8 mouse cellular contexts compared by ENCODE assay signal in genomic region chr4:10875407-10875806, GRCm38 (mm10). TPM values are rescaled to one million over a fixed set of nuclear protein-coding genes. Genes with fewer than 3 reads are reported as not detected.
DNase-seq lines count a peak whose midpoint lies in the region; ATAC-seq and TF ChIP-seq lines count a peak whose summit lies in the region.

No protein-coding gene starts in this region.

- peak overlapping the region; percentile 59 for H3K4me2 ChIP-seq in forebrain, embryonic 14.5 days (ENCODE audit: low read length)
- H3K4me2 ChIP-seq in kidney, embryonic 15.5 days, result peak overlapping the region; percentile 68
- H3K4me2 ChIP-seq in lung, postnatal 0 days (replicated peaks; ENCODE audit: low read depth, low read length), result peak overlapping the region; percentile 65
- H3K4me2 ChIP-seq in stomach, embryonic 15.5 days, result peak overlapping the region; percentile 64

- H3K4me3 ChIP-seq in testis, adult 2 months (ENCODE audit: control insufficient read depth, low read depth, low read length), result peak overlapping the region; percentile 87
- peak overlapping the region; percentile 90 for H3K4me3 ChIP-seq in forebrain, embryonic 14.5 days (ENCODE audit: low read depth, low read length)
- peak overlapping the region; percentile 86 for H3K4me3 ChIP-seq in kidney, embryonic 15.5 days (replicated peaks)
- peak overlapping the region; percentile 94 for H3K4me3 ChIP-seq in lung, postnatal 0 days (ENCODE audit: low read depth, low read length)
- H3K4me3 ChIP-seq in stomach, embryonic 15.5 days (replicated peaks), result peak overlapping the region; percentile 93

- no peaks in the 10 kb centered on the region for H3K27me3 ChIP-seq in testis, adult 2 months (ENCODE audit: control insufficient read depth, insufficient read depth, low read length)
- no peaks in the 10 kb centered on the region for H3K27me3 ChIP-seq in forebrain, embryonic 14.5 days (replicated peaks; ENCODE audit: control insufficient read depth, insufficient read depth, low read length)
- H3K27me3 ChIP-seq in kidney, embryonic 15.5 days, result no peaks in the 10 kb centered on the region
- no peaks in the 10 kb centered on the region for H3K27me3 ChIP-seq in lung, postnatal 0 days (replicated peaks; ENCODE audit: insufficient read depth, low read length)
- H3K27me3 ChIP-seq in stomach, embryonic 15.5 days (replicated peaks), result no peaks in the 10 kb centered on the region

- no peak for ATAC-seq in forebrain, embryonic 14.5 days
- ATAC-seq in kidney, embryonic 15.5 days (replicated peaks; ENCODE audit: low FRiP score), result no peak
- no peak for ATAC-seq in lung, postnatal 0 days
- no peak for ATAC-seq in stomach, embryonic 15.5 days (ENCODE audit: insufficient read depth, low FRiP score, low read depth)

- peak overlapping the region; percentile 29 for H3K27ac ChIP-seq in testis, adult 2 months (ENCODE audit: control insufficient read depth, insufficient read depth, low read depth, low read length)
- H3K27ac ChIP-seq in forebrain, embryonic 14.5 days (ENCODE audit: low read depth, low read length), result peak overlapping the region; percentile 99; the same call in 1 of the 2 replicates
- H3K27ac ChIP-seq in kidney, embryonic 15.5 days, result peak overlapping the region; percentile 98; the same call in 1 of the 2 replicates
- H3K27ac ChIP-seq in lung, postnatal 0 days (ENCODE audit: low read length), result no peak overlapping the region
- H3K27ac ChIP-seq in stomach, embryonic 15.5 days, result peak overlapping the region; percentile 99; the same call in 1 of the 2 replicates

- H3K4me1 ChIP-seq in testis, adult 2 months (ENCODE audit: control insufficient read depth, insufficient read depth, low read length), result peaks cover 5% of the 10 kb centered on the region
- peaks cover 5% of the 10 kb centered on the region; the same call in 1 of the 2 replicates for H3K4me1 ChIP-seq in forebrain, embryonic 14.5 days (ENCODE audit: control insufficient read depth, insufficient read depth, low read length)
- peaks cover 12% of the 10 kb centered on the region for H3K4me1 ChIP-seq in kidney, embryonic 15.5 days
- H3K4me1 ChIP-seq in lung, postnatal 0 days (ENCODE audit: insufficient read depth, low read depth, low read length), result 0 out of 2 replicates have a peak, but pooled peaks cover 3% of the 10 kb centered on the region
- H3K4me1 ChIP-seq in stomach, embryonic 15.5 days, result 0 out of 2 replicates have a peak, but pooled peaks cover 6% of the 10 kb centered on the region

- no peaks in the 10 kb centered on the region for H3K9me3 ChIP-seq in forebrain, embryonic 14.5 days (replicated peaks; ENCODE audit: control insufficient read depth, low read length)
- H3K9me3 ChIP-seq in kidney, embryonic 15.5 days (replicated peaks), result no peaks in the 10 kb centered on the region
- no peaks in the 10 kb centered on the region for H3K9me3 ChIP-seq in lung, postnatal 0 days (ENCODE audit: low read length)
- H3K9me3 ChIP-seq in stomach, embryonic 15.5 days, result no peaks in the 10 kb centered on the region

- H3K36me3 ChIP-seq in testis, adult 2 months (ENCODE audit: control insufficient read depth, insufficient read depth, low read length), result peaks cover 2% of the 10 kb centered on the region; the same call in 1 of the 2 replicates
- H3K36me3 ChIP-seq in forebrain, embryonic 14.5 days (ENCODE audit: control insufficient read depth, insufficient read depth, low read length), result 0 out of 2 replicates have a peak, but pooled peaks cover 2% of the 10 kb centered on the region
- H3K36me3 ChIP-seq in kidney, embryonic 15.5 days, result 0 out of 2 replicates have a peak, but pooled peaks cover 2% of the 10 kb centered on the region
- H3K36me3 ChIP-seq in lung, postnatal 0 days (ENCODE audit: insufficient read depth, low read length), result no peaks in the 10 kb centered on the region
- H3K36me3 ChIP-seq in stomach, embryonic 15.5 days, result no peaks in the 10 kb centered on the region

- H3K9ac ChIP-seq in forebrain, embryonic 14.5 days (ENCODE audit: low read length), result peak overlapping the region; percentile 89
- peak overlapping the region; percentile 77 for H3K9ac ChIP-seq in kidney, embryonic 15.5 days
- peak overlapping the region; percentile 86; the same call in 1 of the 2 replicates for H3K9ac ChIP-seq in lung, postnatal 0 days (replicated peaks; ENCODE audit: low read depth)
- H3K9ac ChIP-seq in stomach, embryonic 15.5 days, result peak overlapping the region; percentile 93; the same call in 1 of the 2 replicates

- no peak for TF ChIP-seq POLR2A in testis, adult 2 months (IDR thresholded peaks at IDR 0.05; ENCODE audit: control insufficient read depth, low read depth, low read length)

- DNase-seq in testis, postnatal 10 days (ENCODE audit: low spot score), result no peak
- DNase-seq in brain, adult 2 months (ENCODE audit: low read depth, low spot score), result peak; percentile 74
- peak; percentile 12 for DNase-seq in forebrain, embryonic 14.5 days (ENCODE audit: low spot score)
- DNase-seq in lung, postnatal 0 days (ENCODE audit: low spot score), result no peak
- DNase-seq in testis, postnatal 14 days (ENCODE audit: low spot score), result no peak

- no peak for TF ChIP-seq EP300 in lung, postnatal 0 days (IDR thresholded peaks at IDR 0.05)

- no peak for TF ChIP-seq CTCF in testis, adult 2 months (IDR thresholded peaks at IDR 0.05; ENCODE audit: control insufficient read depth, insufficient read depth, insufficient replicate concordance, low read depth, low read length)
- no peak for TF ChIP-seq CTCF in lung, postnatal 0 days (IDR thresholded peaks at IDR 0.05)

RNA-seq across cellular contexts. Expression of gene 2610301B20Rik, which starts 1.1 kb away (rescaled TPM):
- polyA plus RNA-seq in testis, adult 2 months (2012; rRNA removed), result 31.8 and 40.6 TPM in 2 replicates
- 51.9 and 55.7 TPM in 2 replicates for polyA plus RNA-seq in forebrain, embryonic 14.5 days (2014; fragmentation: Nextera tagmentation; extraction: Ambion mirVana)
- polyA plus RNA-seq in kidney, embryonic 15.5 days (2015; fragmentation: Nextera tagmentation; extraction: Ambion mirVana), result 26.4 and 27.9 TPM in 2 replicates
- 25.8 and 28.3 TPM in 2 replicates for polyA plus RNA-seq in lung, postnatal 0 days (2015; fragmentation: Nextera tagmentation; extraction: Ambion mirVana)
- polyA plus RNA-seq in stomach, embryonic 15.5 days (2015; fragmentation: Nextera tagmentation; extraction: Ambion mirVana), result 24.2 and 25.5 TPM in 2 replicates

Comparison
In these comparisons a context has a peak if more than half of its experiments do, and no peak if none do; other contexts are left out.
1. DNase-seq: peak in brain, adult 2 months (single experiment) and forebrain, embryonic 14.5 days (single experiment); none in testis, postnatal 10 days (single experiment), lung, postnatal 0 days (single experiment) and testis, postnatal 14 days (single experiment).
2. Peak in every context shown above with its lines, with median percentiles within 50 percentile points of each other: H3K4me3 ChIP-seq, H3K4me2 ChIP-seq and H3K9ac ChIP-seq.